Mouse (Mus musculus): ENCODE results near the gene Abtb2.

GRCm38 (mm10) chr2:103667962-103668815 is 102.1 kb downstream of the Abtb2 start:
- TF ChIP-seq POLR2A (IDR thresholded peaks at IDR 0.05; ENCODE audit: insufficient read depth, low read length): no peak
- no peak for TF ChIP-seq EP300 (IDR thresholded peaks at IDR 0.05; ENCODE audit: insufficient read depth, low read depth, low read length)
- no peak for TF ChIP-seq CTCF (IDR thresholded peaks at IDR 0.05; ENCODE audit: low read depth, low read length)
